Mouse (Mus musculus): ENCODE measurements around the gene Fmnl1. TPM values are rescaled to one million over a fixed set of nuclear protein-coding genes. Genes with fewer than 3 reads are reported as not detected.

The Fmnl1 gene
- total and polyA plus RNA-seq, 2 experiments, result 0.46 to 2.2 TPM

- TF ChIP-seq CTCF (IDR thresholded peaks at IDR 0.05; ENCODE audit: low read depth, low read length) (no peak), POLR2A (IDR thresholded peaks at IDR 0.05; ENCODE audit: extremely low read depth, insufficient read depth, low read length) (no peak)
- H3K79me2 ChIP-seq (ENCODE audit: control insufficient read depth, insufficient read depth, low read length), result no peaks in the 10 kb centered on the region
- H3K27ac ChIP-seq (replicated peaks; ENCODE audit: insufficient read depth, low read depth, low read length), result peak overlapping the region; percentile 65
- H3K4me3 ChIP-seq (ENCODE audit: insufficient read depth, low read depth, low read length), result no peak overlapping the region
- WGBS, result 50% methylated on average over 1 of the region's 1 CpGs
- no peaks in the 10 kb centered on the region for H3K36me3 ChIP-seq (ENCODE audit: control insufficient read depth, insufficient read depth, low read length)
- no peaks in the 10 kb centered on the region for H3K27me3 ChIP-seq (ENCODE audit: control insufficient read depth, insufficient read depth, low read length)
- no peak for DNase-seq (ENCODE audit: extremely low read depth, low read depth, low spot score)
- no peak overlapping the region for H3K9ac ChIP-seq (ENCODE audit: low read depth, low read length)
- H3K4me1 ChIP-seq (ENCODE audit: control insufficient read depth, insufficient read depth, low read length), result peaks cover 5% of the 10 kb centered on the region; the same call in 1 of the 2 replicates
These were observed 29.0 kb upstream of the Fmnl1 start for GRCm38 (mm10) chr11:103141944-103142255.

- WGBS, result 44% methylated on average over 8 of the region's 8 CpGs
- Histone ChIP-seq H3K9ac (ENCODE audit: low read depth, low read length) (0 out of 2 replicates have a peak overlapping the region, but pooled peaks have one; percentile 11), H3K79me2 (ENCODE audit: control insufficient read depth, insufficient read depth, low read length) (no peaks in the 10 kb centered on the region), H3K4me3 (ENCODE audit: insufficient read depth, low read depth, low read length) (peak overlapping the region; percentile 18; the same call in 1 of the 2 replicates), H3K4me1 (ENCODE audit: control insufficient read depth, insufficient read depth, low read length) (peaks cover 5% of the 10 kb centered on the region; the same call in 1 of the 2 replicates), H3K36me3 (ENCODE audit: control insufficient read depth, insufficient read depth, low read length) (no peaks in the 10 kb centered on the region), H3K27ac (replicated peaks; ENCODE audit: insufficient read depth, low read depth, low read length) (peak overlapping the region; percentile 52), H3K27me3 (ENCODE audit: control insufficient read depth, insufficient read depth, low read length) (no peaks in the 10 kb centered on the region)
- no peak for DNase-seq (ENCODE audit: extremely low read depth, low read depth, low spot score)
- TF ChIP-seq POLR2A (IDR thresholded peaks at IDR 0.05; ENCODE audit: extremely low read depth, insufficient read depth, low read length) (no peak), CTCF (IDR thresholded peaks at IDR 0.05; ENCODE audit: low read depth, low read length) (no peak)
These were observed 28.3 kb upstream of the Fmnl1 start for GRCm38 (mm10) chr11:103142441-103143182.

- DNase-seq (ENCODE audit: extremely low read depth, low read depth, low spot score), result no peak
- H3K4me3 ChIP-seq (ENCODE audit: insufficient read depth, low read depth, low read length), result no peak overlapping the region
- H3K79me2 ChIP-seq (ENCODE audit: control insufficient read depth, insufficient read depth, low read length), result no peaks in the 10 kb centered on the region
- H3K27me3 ChIP-seq (ENCODE audit: control insufficient read depth, insufficient read depth, low read length), result no peaks in the 10 kb centered on the region
- TF ChIP-seq CTCF (IDR thresholded peaks at IDR 0.05; ENCODE audit: low read depth, low read length), result no peak
- H3K27ac ChIP-seq (replicated peaks; ENCODE audit: insufficient read depth, low read depth, low read length), result no peak overlapping the region
- H3K4me1 ChIP-seq (ENCODE audit: control insufficient read depth, insufficient read depth, low read length), result peaks cover 5% of the 10 kb centered on the region; the same call in 1 of the 2 replicates
- no peak overlapping the region for H3K9ac ChIP-seq (ENCODE audit: low read depth, low read length)
- no peaks in the 10 kb centered on the region for H3K36me3 ChIP-seq (ENCODE audit: control insufficient read depth, insufficient read depth, low read length)
- 71% methylated on average over 12 of the region's 12 CpGs for WGBS
These were observed 26.3 kb upstream of the Fmnl1 start for GRCm38 (mm10) chr11:103144309-103145285.

GRCm38 (mm10) chr11:103146386-103146785 is 24.5 kb upstream of the Fmnl1 start:
- H3K4me1 ChIP-seq (ENCODE audit: control insufficient read depth, insufficient read depth, low read length), result peaks cover 1% of the 10 kb centered on the region; the same call in 1 of the 2 replicates
- DNase-seq (ENCODE audit: extremely low read depth, low read depth, low spot score), result no peak
- no peak overlapping the region for H3K4me3 ChIP-seq (ENCODE audit: insufficient read depth, low read depth, low read length)
- no peaks in the 10 kb centered on the region for H3K27me3 ChIP-seq (ENCODE audit: control insufficient read depth, insufficient read depth, low read length)
- no peaks in the 10 kb centered on the region for H3K79me2 ChIP-seq (ENCODE audit: control insufficient read depth, insufficient read depth, low read length)
- no peaks in the 10 kb centered on the region for H3K36me3 ChIP-seq (ENCODE audit: control insufficient read depth, insufficient read depth, low read length)
- H3K9ac ChIP-seq (ENCODE audit: low read depth, low read length), result no peak overlapping the region
- H3K27ac ChIP-seq (replicated peaks; ENCODE audit: insufficient read depth, low read depth, low read length), result no peak overlapping the region
- TF ChIP-seq CTCF (IDR thresholded peaks at IDR 0.05; ENCODE audit: low read depth, low read length) (no peak), POLR2A (IDR thresholded peaks at IDR 0.05; ENCODE audit: extremely low read depth, insufficient read depth, low read length) (no peak)
- 89% methylated on average over 4 of the region's 4 CpGs for WGBS

GRCm38 (mm10) chr11:103147766-103148165 is 23.1 kb upstream of the Fmnl1 start:
- Histone ChIP-seq H3K4me3 (ENCODE audit: insufficient read depth, low read depth, low read length) (no peak overlapping the region), H3K79me2 (ENCODE audit: control insufficient read depth, insufficient read depth, low read length) (no peaks in the 10 kb centered on the region), H3K27me3 (ENCODE audit: control insufficient read depth, insufficient read depth, low read length) (no peaks in the 10 kb centered on the region), H3K9ac (ENCODE audit: low read depth, low read length) (no peak overlapping the region), H3K27ac (replicated peaks; ENCODE audit: insufficient read depth, low read depth, low read length) (no peak overlapping the region), H3K36me3 (ENCODE audit: control insufficient read depth, insufficient read depth, low read length) (no peaks in the 10 kb centered on the region), H3K4me1 (ENCODE audit: control insufficient read depth, insufficient read depth, low read length) (no peaks in the 10 kb centered on the region)
- DNase-seq (ENCODE audit: extremely low read depth, low read depth, low spot score), result no peak
- 54% methylated on average over 4 of the region's 4 CpGs for WGBS
- TF ChIP-seq POLR2A (IDR thresholded peaks at IDR 0.05; ENCODE audit: extremely low read depth, insufficient read depth, low read length) (no peak), CTCF (IDR thresholded peaks at IDR 0.05; ENCODE audit: low read depth, low read length) (no peak)

Data from liver, adult 2 months (tissue).